Mouse (Mus musculus) stomach, postnatal 0 days (tissue): ENCODE measurements around the gene Nmnat1. TPM values are rescaled to one million over a fixed set of nuclear protein-coding genes. Genes with fewer than 3 reads are reported as not detected.

Experiments used
- ATAC-seq: fragments of 200-750 bp; cut with Nextera tagmentation; 2 replicates; pipeline ENCODE4 v1.8.0; 2017; ENCODE audit not compliant: low FRiP score, low TSS enrichment
- DNase-seq: peaks from one replicate; pipeline ENCODE4 v3.0.0-alpha.2; 2016; ENCODE audit warnings: low spot score
- H3K27ac ChIP-seq: fragments of 300-500 bp; sonication (generic); replicated peaks from 2 replicates; pipeline ENCODE4 v1.5.1; 2014; ENCODE audit warnings: mild to moderate bottlenecking, control low read depth
- H3K27me3 ChIP-seq: fragments of 300-500 bp; sonication (generic); 2 replicates; pipeline ENCODE4 v1.6.1; 2014; ENCODE audit warnings: low read length; ENCODE audit not compliant: control insufficient read depth, insufficient read depth
- H3K36me3 ChIP-seq: fragments of 300-500 bp; sonication (generic); 2 replicates; pipeline ENCODE4 v1.6.1; 2014; ENCODE audit warnings: low read length, mixed read lengths; ENCODE audit not compliant: control insufficient read depth, insufficient read depth
- H3K4me1 ChIP-seq: fragments of 300-500 bp; sonication (generic); replicated peaks from 2 replicates; pipeline ENCODE4 v1.6.1; 2014; ENCODE audit warnings: antibody characterized with exemption; ENCODE audit not compliant: control insufficient read depth, insufficient read depth
- H3K4me2 ChIP-seq: fragments of 300-500 bp; sonication (generic); replicated peaks from 2 replicates; pipeline ENCODE4 v1.6.1; 2014; ENCODE audit warnings: low read depth, mild to moderate bottlenecking, control low read depth, moderate library complexity
- H3K4me3 ChIP-seq: fragments of 300-500 bp; sonication (generic); 2 replicates; pipeline ENCODE4 v1.5.1; 2014; ENCODE audit warnings: low read depth, low read length, control low read depth
- H3K9ac ChIP-seq: fragments of 300-500 bp; sonication (generic); 2 replicates; pipeline ENCODE4 v1.6.1; 2014; ENCODE audit warnings: mild to moderate bottlenecking, low read length, control low read depth, mixed read lengths
- H3K9me3 ChIP-seq: fragments of 300-500 bp; sonication (generic); 2 replicates; pipeline ENCODE4 v1.6.1; 2016; ENCODE audit warnings: low read length; ENCODE audit not compliant: control insufficient read depth
- CTCF ChIP-seq: IDR thresholded peaks from 2 replicates; pipeline ENCODE4 v1.5.1; 2016; ENCODE audit warnings: antibody characterized with exemption, low read depth, mild to moderate bottlenecking, moderate library complexity
- EP300 ChIP-seq: optimal IDR thresholded peaks from 2 replicates; pipeline ENCODE3; 2016; ENCODE audit warnings: antibody characterized with exemption
- WGBS: fragments of 180-500 bp; shearing (Covaris S2); extraction: QIAGEN DNeasy Blood & Tissue Kit; methylation state at CpG from one replicate; pipeline ENCODE4 v1.1.7; 2014; 5-methylcytosine and 5-hydroxymethylcytosine counted together
- polyA plus RNA-seq: library from polyadenylated mRNA; unstranded; fragments of >200 nt; fragmentation: Nextera tagmentation; extraction: Ambion mirVana; gene quantifications from 2 replicates; pipeline ENCODE4 v1.2.1, GENCODE M21; 2015

Nmnat1 gene
- polyA plus RNA-seq, 1 experiment from 2014 or later, result 6.1 TPM

GRCm38 (mm10) chr4:149525170-149525569 lies 40.2 kb upstream of the Nmnat1 start:
- Histone ChIP-seq H3K27ac (no peak overlapping the region), H3K36me3 (no peaks in the 10 kb centered on the region), H3K4me3 (no peak overlapping the region), H3K4me1 (0 out of 2 replicates have a peak, but pooled peaks cover 3% of the 10 kb centered on the region), H3K9me3 (no peaks in the 10 kb centered on the region), H3K27me3 (no peaks in the 10 kb centered on the region), H3K4me2 (no peak overlapping the region), H3K9ac (0 out of 2 replicates have a peak overlapping the region, but pooled peaks have one; percentile 4)
- ATAC-seq, result no peak
- DNase-seq, result no peak
- 87% methylated on average over 4 of the region's 4 CpGs for WGBS
- TF ChIP-seq EP300 (no peak), CTCF (no peak)

- H3K27me3 ChIP-seq, result no peaks in the 10 kb centered on the region
- H3K27ac ChIP-seq, result no peak overlapping the region
- no peaks in the 10 kb centered on the region for H3K36me3 ChIP-seq
- H3K9me3 ChIP-seq, result no peaks in the 10 kb centered on the region
- peaks cover 3% of the 10 kb centered on the region; the same call in 1 of the 2 replicates for H3K4me1 ChIP-seq
- ATAC-seq, result no peak
- DNase-seq, result no peak
- no peak overlapping the region for H3K4me2 ChIP-seq
- 88% methylated on average over 6 of the region's 6 CpGs for WGBS
- H3K4me3 ChIP-seq, result no peak overlapping the region
- H3K9ac ChIP-seq, result no peak overlapping the region
- TF ChIP-seq CTCF (no peak), EP300 (no peak)
These were observed 39.0 kb upstream of the Nmnat1 start for GRCm38 (mm10) chr4:149523961-149524360.

- H3K4me1 ChIP-seq, result no peaks in the 10 kb centered on the region; the same call in 1 of the 2 replicates
- no peak overlapping the region for H3K4me2 ChIP-seq
- no peak overlapping the region for H3K9ac ChIP-seq
- DNase-seq (no peak), ATAC-seq (no peak)
- no peaks in the 10 kb centered on the region for H3K36me3 ChIP-seq
- H3K4me3 ChIP-seq, result no peak overlapping the region
- TF ChIP-seq EP300, result no peak
- no peak for TF ChIP-seq CTCF
- no peaks in the 10 kb centered on the region for H3K27me3 ChIP-seq
- no peaks in the 10 kb centered on the region for H3K9me3 ChIP-seq
- no peak overlapping the region for H3K27ac ChIP-seq
- 75% methylated on average over 10 of the region's 10 CpGs for WGBS
These were observed 36.3 kb upstream of the Nmnat1 start for GRCm38 (mm10) chr4:149521258-149521657.

- 8% methylated on average over 14 of the region's 52 CpGs for WGBS
- ATAC-seq (peak; percentile 7; the same call in 1 of the 2 replicates), DNase-seq (peak; percentile 27)
- TF ChIP-seq CTCF (no peak), EP300 (no peak)
- Histone ChIP-seq H3K9me3 (no peaks in the 10 kb centered on the region), H3K4me1 (no peaks in the 10 kb centered on the region; the same call in 1 of the 2 replicates), H3K36me3 (no peaks in the 10 kb centered on the region), H3K4me3 (peak overlapping the region; percentile 80), H3K27me3 (no peaks in the 10 kb centered on the region), H3K27ac (peak overlapping the region; percentile 84), H3K9ac (peak overlapping the region; percentile 89), H3K4me2 (peak overlapping the region; percentile 91)
These were observed 33.6 kb upstream of the Nmnat1 start for GRCm38 (mm10) chr4:149518351-149519220.

- Histone ChIP-seq H3K27me3 (no peaks in the 10 kb centered on the region), H3K27ac (peak within 1 kb of the TSS; percentile 84), H3K9ac (peak within 1 kb of the TSS; percentile 89), H3K36me3 (no peaks in the 10 kb centered on the region), H3K4me1 (no peaks in the 10 kb centered on the region; the same call in 1 of the 2 replicates), H3K4me3 (peak within 1 kb of the TSS; percentile 80), H3K4me2 (peak within 1 kb of the TSS; percentile 91), H3K9me3 (no peaks in the 10 kb centered on the region)
- TF ChIP-seq EP300 (no peak), CTCF (no peak)
- ATAC-seq (peak; percentile 99), DNase-seq (peak; percentile 99)
- WGBS, result under 1% methylated on average over 26 of the region's 46 CpGs
These were observed 32.9 kb upstream of the Nmnat1 start, which contains the start of gene Ctnnbip1 for GRCm38 (mm10) chr4:149517868-149518340. Gene Ctnnbip1, plus strand, starts transcription at chr4:149518236.

- H3K27me3 ChIP-seq, result no peaks in the 10 kb centered on the region
- DNase-seq (no peak), ATAC-seq (no peak)
- no peak overlapping the region for H3K27ac ChIP-seq
- no peaks in the 10 kb centered on the region; the same call in 1 of the 2 replicates for H3K4me1 ChIP-seq
- H3K9me3 ChIP-seq, result no peaks in the 10 kb centered on the region
- no peaks in the 10 kb centered on the region for H3K36me3 ChIP-seq
- H3K4me2 ChIP-seq, result no peak overlapping the region
- WGBS, result 85% methylated on average over 5 of the region's 5 CpGs
- no peak overlapping the region for H3K4me3 ChIP-seq
- no peak overlapping the region for H3K9ac ChIP-seq
- TF ChIP-seq CTCF (no peak), EP300 (no peak)
These were observed 30.7 kb upstream of the Nmnat1 start for GRCm38 (mm10) chr4:149515706-149516105.
